Mouse (Mus musculus) retina, embryonic 14.5 days (tissue): ENCODE measurements at regions not wholly inside any gene's neighbourhood (a gene's known extent, or its start where the extent isn't known, plus 50 kb on each side); places are given as distances from the start of the nearest gene placed in this dataset.
A peak's percentile ranks its signal among the peaks of the same experiment; 100 is the strongest.

Source experiments
- DNase-seq: peaks from one replicate; pipeline ENCODE4 v3.0.0-alpha.2; 2015; ENCODE audit warnings: low spot score

GRCm38 (mm10) chr14:95241946-95242345 is 639.1 kb upstream of the 4921530L21Rik start:
- DNase-seq = no peak

DNA sequence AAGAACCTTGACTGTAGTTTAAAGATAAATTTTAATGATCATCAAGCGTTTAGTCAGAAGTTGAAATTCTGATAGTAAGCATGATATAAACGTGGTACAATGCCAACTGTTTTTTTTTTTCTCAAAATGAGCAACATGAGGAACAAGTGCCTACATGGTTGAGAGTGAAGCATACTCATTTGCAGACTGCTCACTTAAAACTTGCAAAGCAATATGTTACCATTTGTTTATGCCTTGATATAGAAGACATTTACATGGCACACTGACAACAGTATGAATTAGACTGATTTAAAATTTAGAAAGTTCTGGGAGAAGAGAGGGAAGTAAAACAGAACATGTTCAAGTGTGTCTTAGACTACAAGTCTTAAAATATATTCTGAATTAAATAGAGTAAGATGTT is 632.2 kb upstream of the 4921530L21Rik start:
- DNase-seq = no peak

DNA sequence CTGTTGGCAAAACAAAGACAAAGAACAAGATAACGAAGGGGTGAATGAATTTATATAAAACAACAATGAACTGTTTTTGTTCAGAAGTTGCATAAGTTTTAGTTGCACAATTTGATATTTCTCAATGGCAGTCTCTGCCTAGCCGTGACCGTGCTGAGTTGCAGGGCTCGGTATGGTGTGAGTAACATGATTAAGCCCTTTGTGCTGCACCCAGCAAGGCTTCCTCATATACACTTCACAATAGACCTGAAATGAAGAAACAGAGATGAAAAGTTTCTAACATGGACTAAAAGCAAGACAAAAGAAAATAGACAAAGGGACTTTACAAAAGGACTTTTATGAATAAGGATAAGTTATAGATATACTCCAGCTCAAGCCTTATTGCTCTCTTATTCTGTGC is 624.9 kb upstream of the 4921530L21Rik start:
- DNase-seq = peak; percentile 52

GRCm38 (mm10) chr14:95281431-95281830 is 599.6 kb upstream of the 4921530L21Rik start:
- no peak for DNase-seq

DNA sequence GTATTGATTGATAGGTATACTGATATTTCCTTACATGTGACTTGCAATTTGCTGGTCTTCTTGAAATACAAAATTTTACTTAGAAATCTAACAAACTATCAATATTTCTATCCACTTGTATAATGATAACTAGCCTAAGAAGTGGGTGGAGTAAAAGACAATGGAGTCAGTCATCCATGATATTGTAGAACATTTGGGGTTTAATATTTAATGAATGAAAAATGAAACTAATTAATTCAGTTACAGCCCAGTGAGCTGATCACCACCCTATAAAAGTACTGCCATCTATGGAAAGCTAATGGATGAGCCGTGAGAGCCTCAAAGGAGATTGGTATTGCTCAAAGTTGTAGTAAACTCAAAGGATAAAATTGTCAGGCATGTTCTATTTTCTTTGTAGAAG is 599.0 kb upstream of the 4921530L21Rik start:
- peak; percentile 54 for DNase-seq

- DNase-seq = no peak
These were observed 566.7 kb upstream of the 4921530L21Rik start for GRCm38 (mm10) chr14:95314134-95314924.

- no peak for DNase-seq
These were observed 524.1 kb upstream of the 4921530L21Rik start for GRCm38 (mm10) chr14:95356968-95357367.
